Mouse (Mus musculus): ENCODE results near the gene Rc3h2. TPM values are rescaled to one million over a fixed set of nuclear protein-coding genes. Genes with fewer than 3 reads are reported as not detected.

Gene Rc3h2
- polyA plus RNA-seq, 1 experiment from 2014 or later: 20.1 TPM

DNA sequence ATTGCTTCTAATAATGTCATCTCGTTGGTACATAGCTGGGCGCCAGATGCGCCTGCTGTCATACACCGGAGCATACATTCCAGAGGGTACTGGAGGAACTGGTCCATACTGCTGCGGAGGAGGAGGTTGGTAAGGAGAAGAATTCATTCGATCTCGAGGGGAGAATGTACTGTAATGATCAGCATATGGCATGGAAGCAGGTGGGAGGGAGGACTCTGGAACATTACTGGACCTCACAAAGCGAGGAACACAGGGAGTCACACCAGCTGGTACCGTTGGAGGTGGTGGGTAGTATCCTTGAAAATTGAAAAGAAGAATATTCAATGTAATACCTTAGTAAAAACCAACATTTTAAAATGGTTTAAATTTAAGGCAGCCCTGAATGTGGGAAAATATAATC lies 39.8 kb downstream of the Rc3h2 start:
- WGBS: 94% methylated on average over 9 of the region's 9 CpGs
- Histone ChIP-seq H3K36me3 (replicated peaks) (peaks cover 90% of the 10 kb centered on the region), H3K27ac (replicated peaks) (no peak overlapping the region), H3K9me3 (no peaks in the 10 kb centered on the region), H3K4me1 (no peaks in the 10 kb centered on the region), H3K27me3 (replicated peaks; ENCODE audit: low read depth, poor library complexity, severe bottlenecking) (no peaks in the 10 kb centered on the region), H3K4me3 (no peak overlapping the region)
- no peak for DNase-seq (ENCODE audit: low spot score)

DNA sequence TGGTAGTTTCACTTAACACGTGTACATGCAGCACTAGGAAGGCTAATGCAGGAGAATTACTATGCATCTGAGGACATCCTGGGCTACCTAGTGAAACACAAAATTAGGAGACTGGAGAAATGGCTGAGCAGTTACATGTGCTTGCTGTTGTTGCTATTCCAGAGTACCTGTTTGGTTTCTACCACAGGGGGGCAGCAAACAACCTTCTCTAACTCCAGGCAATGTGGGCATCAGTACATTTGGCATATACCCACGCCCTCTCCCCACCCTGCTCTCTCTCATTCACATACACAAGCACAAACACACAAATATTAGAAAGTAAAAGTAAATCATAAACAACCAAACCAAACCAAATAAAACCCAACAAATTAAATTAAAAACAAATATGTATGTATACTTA lies 42.5 kb downstream of the Rc3h2 start:
- DNase-seq (ENCODE audit: low spot score): peak; percentile 54
- Histone ChIP-seq H3K27me3 (replicated peaks; ENCODE audit: low read depth, poor library complexity, severe bottlenecking) (no peaks in the 10 kb centered on the region), H3K27ac (replicated peaks) (no peak overlapping the region), H3K9me3 (no peaks in the 10 kb centered on the region), H3K36me3 (replicated peaks) (peaks cover 97% of the 10 kb centered on the region), H3K4me1 (no peaks in the 10 kb centered on the region), H3K4me3 (no peak overlapping the region)
- WGBS: 79% methylated on average over 2 of the region's 2 CpGs

- no peaks in the 10 kb centered on the region for H3K9me3 ChIP-seq
- no peak for DNase-seq (ENCODE audit: low spot score)
- 97% methylated on average over 1 of the region's 1 CpGs for WGBS
- no peaks in the 10 kb centered on the region for H3K4me1 ChIP-seq
- H3K27me3 ChIP-seq (replicated peaks; ENCODE audit: low read depth, poor library complexity, severe bottlenecking): no peaks in the 10 kb centered on the region
- peaks cover 89% of the 10 kb centered on the region for H3K36me3 ChIP-seq (replicated peaks)
- no peak overlapping the region for H3K4me3 ChIP-seq
- no peak overlapping the region for H3K27ac ChIP-seq (replicated peaks)
Measured at GRCm38 (mm10) chr2:37376018-37376417, 46.7 kb downstream of the Rc3h2 start.

DNA sequence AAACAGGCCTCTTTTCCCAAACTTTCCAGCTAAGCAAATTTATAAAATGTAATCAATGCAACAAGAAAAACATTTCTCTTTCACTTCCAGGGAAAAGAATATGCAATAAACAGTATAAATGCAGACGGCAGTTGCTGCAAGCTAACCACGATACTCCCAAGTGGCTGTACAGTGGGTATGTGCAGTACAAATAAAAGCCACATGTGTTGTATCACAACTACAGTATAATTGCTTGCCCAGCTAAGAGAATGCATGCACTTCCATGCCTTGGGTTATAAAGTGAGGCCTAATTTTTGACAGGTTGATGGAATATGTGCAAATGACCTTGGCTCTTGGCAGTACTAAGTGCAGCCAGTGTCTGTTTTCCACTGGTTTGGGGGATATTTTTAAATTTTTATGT lies 52.1 kb downstream of the Rc3h2 start:
- peaks cover 42% of the 10 kb centered on the region for H3K36me3 ChIP-seq (replicated peaks)
- H3K27me3 ChIP-seq (replicated peaks; ENCODE audit: low read depth, poor library complexity, severe bottlenecking): no peaks in the 10 kb centered on the region
- no peak overlapping the region for H3K27ac ChIP-seq (replicated peaks)
- H3K4me3 ChIP-seq: no peak overlapping the region
- H3K4me1 ChIP-seq: no peaks in the 10 kb centered on the region
- 89% methylated on average over 2 of the region's 2 CpGs for WGBS
- no peaks in the 10 kb centered on the region for H3K9me3 ChIP-seq
- DNase-seq (ENCODE audit: low spot score): no peak

DNA sequence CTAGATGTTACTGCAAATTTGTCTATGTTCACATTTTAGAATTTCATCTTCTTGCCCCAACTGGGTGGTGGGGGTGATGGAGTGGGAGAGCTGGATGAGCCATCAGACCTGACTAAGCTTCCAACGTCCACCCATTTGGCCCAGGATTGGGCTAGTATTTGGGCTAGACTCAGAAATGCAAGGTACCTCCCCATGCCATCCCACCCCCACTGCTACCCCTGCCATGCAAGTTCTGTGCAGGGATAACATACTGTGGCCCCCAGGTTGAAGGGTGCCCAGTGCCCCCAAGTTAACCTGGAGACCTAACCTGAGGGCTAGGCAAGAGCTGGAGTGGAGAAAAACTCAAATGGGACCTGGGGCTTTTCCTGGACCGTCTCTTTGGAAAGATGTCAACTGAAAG lies 62.8 kb downstream of the Rc3h2 start:
- no peaks in the 10 kb centered on the region for H3K27me3 ChIP-seq (replicated peaks; ENCODE audit: low read depth, poor library complexity, severe bottlenecking)
- no peak overlapping the region for H3K27ac ChIP-seq (replicated peaks)
- 93% methylated on average over 2 of the region's 2 CpGs for WGBS
- DNase-seq (ENCODE audit: low spot score): no peak
- H3K4me1 ChIP-seq: peaks cover 9% of the 10 kb centered on the region
- H3K4me3 ChIP-seq: peak overlapping the region; percentile 74
- H3K36me3 ChIP-seq (replicated peaks): peaks cover 24% of the 10 kb centered on the region
- H3K9me3 ChIP-seq: no peaks in the 10 kb centered on the region

GRCm38 (mm10) chr2:37358633-37359540 lies 63.8 kb downstream of the Rc3h2 start, which contains the start of gene Pdcl:
TSS of gene Pdcl (minus strand) at chr2:37359332.
- Histone ChIP-seq H3K9me3 (no peaks in the 10 kb centered on the region), H3K27me3 (replicated peaks; ENCODE audit: low read depth, poor library complexity, severe bottlenecking) (no peaks in the 10 kb centered on the region), H3K4me3 (peak within 1 kb of the TSS; percentile 74), H3K4me1 (peaks cover 9% of the 10 kb centered on the region), H3K27ac (replicated peaks) (peak within 1 kb of the TSS; percentile 91), H3K36me3 (replicated peaks) (peaks cover 34% of the 10 kb centered on the region)
- peak; percentile 91 for DNase-seq (ENCODE audit: low spot score)
- WGBS: under 1% methylated on average over 42 of the region's 42 CpGs

DNA sequence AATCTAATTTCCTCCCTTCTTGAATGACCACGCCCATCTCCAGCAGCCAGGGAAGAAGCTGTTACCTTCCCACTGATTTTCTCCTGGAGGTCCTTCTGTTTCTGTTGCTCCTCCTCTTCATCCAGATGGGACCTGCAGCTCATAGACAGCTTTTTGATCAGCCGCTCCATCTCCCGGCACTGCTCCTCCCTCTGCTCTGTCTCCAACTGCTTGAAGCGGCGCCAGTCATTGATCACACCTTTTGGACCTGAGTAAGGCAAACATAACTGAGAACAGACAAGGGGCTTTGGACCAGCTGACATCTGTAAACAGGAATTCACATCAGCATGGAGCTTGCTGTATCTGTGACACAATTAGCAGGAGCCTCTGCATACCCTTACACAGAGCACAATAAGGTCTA lies 67.1 kb downstream of the Rc3h2 start:
- no peaks in the 10 kb centered on the region for H3K9me3 ChIP-seq

GRCm38 (mm10) chr2:37351671-37352070 lies 71.0 kb downstream of the Rc3h2 start:
- Histone ChIP-seq H3K36me3 (replicated peaks) (peaks cover 80% of the 10 kb centered on the region), H3K4me1 (no peaks in the 10 kb centered on the region), H3K27ac (replicated peaks) (no peak overlapping the region), H3K27me3 (replicated peaks; ENCODE audit: low read depth, poor library complexity, severe bottlenecking) (no peaks in the 10 kb centered on the region), H3K4me3 (no peak overlapping the region), H3K9me3 (no peaks in the 10 kb centered on the region)
- 92% methylated on average over 7 of the region's 7 CpGs for WGBS
- DNase-seq (ENCODE audit: low spot score): no peak

More for the DNA sequence above, 67.1 kb downstream of the Rc3h2 start:
- no peak overlapping the region for H3K4me3 ChIP-seq
- no peak for DNase-seq (ENCODE audit: low spot score)
- 96% methylated on average over 5 of the region's 5 CpGs for WGBS
- peaks cover 9% of the 10 kb centered on the region for H3K4me1 ChIP-seq
- no peak overlapping the region for H3K27ac ChIP-seq (replicated peaks)
- H3K36me3 ChIP-seq (replicated peaks): peaks cover 67% of the 10 kb centered on the region
- no peaks in the 10 kb centered on the region for H3K27me3 ChIP-seq (replicated peaks; ENCODE audit: low read depth, poor library complexity, severe bottlenecking)

DNA sequence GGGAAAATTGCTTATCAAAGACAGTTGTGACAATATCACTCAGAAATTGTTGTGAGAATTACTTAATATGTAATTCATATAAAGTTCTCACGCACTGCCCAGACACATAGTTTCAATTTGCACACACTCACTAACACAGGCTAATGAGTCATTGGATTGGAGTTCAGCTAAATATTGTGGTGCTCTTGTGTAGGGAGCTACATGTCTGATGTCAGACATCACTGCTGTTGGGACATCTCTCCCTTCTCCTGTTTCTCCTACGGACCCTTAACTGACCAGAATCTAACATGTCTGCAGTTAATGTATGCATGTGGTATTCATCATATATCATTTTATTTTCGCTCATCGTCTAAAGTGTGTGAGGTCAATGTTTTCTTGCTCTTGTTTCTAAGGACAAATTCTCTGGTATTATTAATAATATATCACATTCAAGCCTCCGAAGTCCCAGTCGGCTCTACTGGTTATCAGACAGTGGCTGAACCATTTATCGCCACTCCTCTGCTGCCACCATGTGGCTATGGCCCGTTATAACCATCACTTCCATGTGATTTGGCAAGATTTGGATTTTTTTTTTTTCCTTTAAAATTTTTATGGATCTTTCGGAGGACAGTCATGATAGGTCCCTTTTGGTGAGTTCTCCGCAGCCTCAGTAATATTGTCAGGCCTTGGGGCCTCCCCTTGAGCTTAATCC lies 84.1 kb downstream of the Rc3h2 start:
- Histone ChIP-seq H3K36me3 (replicated peaks) (no peaks in the 10 kb centered on the region), H3K4me3 (no peak overlapping the region), H3K4me1 (no peaks in the 10 kb centered on the region), H3K27me3 (replicated peaks; ENCODE audit: low read depth, poor library complexity, severe bottlenecking) (no peaks in the 10 kb centered on the region), H3K27ac (replicated peaks) (no peak overlapping the region), H3K9me3 (no peaks in the 10 kb centered on the region)
- DNase-seq (ENCODE audit: low spot score): peak; percentile 38
- WGBS: 67% methylated on average over 10 of the region's 10 CpGs

DNA sequence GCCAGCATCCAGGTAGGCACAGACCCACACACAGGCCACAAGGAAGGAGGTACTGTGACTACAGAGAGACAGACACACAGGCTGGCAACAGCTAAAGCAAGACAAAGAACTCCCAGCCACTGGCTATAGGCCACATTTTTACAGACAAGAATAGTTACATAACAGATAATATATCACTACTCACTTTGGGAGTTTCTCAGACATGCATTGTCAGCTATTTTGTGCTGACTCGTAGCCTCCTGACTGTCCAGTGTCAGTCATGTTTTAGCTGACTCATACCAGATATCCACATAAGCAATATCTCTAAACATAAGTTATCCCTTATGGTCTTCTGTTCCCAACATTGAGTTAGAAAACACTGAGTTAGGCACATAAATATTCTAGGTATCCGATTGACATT lies 89.4 kb downstream of the Rc3h2 start:
- H3K36me3 ChIP-seq (replicated peaks): no peaks in the 10 kb centered on the region
- H3K27ac ChIP-seq (replicated peaks): no peak overlapping the region
- 84% methylated on average over 2 of the region's 2 CpGs for WGBS
- H3K27me3 ChIP-seq (replicated peaks; ENCODE audit: low read depth, poor library complexity, severe bottlenecking): no peaks in the 10 kb centered on the region
- H3K4me1 ChIP-seq: no peaks in the 10 kb centered on the region
- no peak for DNase-seq (ENCODE audit: low spot score)
- H3K9me3 ChIP-seq: no peaks in the 10 kb centered on the region
- H3K4me3 ChIP-seq: no peak overlapping the region

DNA sequence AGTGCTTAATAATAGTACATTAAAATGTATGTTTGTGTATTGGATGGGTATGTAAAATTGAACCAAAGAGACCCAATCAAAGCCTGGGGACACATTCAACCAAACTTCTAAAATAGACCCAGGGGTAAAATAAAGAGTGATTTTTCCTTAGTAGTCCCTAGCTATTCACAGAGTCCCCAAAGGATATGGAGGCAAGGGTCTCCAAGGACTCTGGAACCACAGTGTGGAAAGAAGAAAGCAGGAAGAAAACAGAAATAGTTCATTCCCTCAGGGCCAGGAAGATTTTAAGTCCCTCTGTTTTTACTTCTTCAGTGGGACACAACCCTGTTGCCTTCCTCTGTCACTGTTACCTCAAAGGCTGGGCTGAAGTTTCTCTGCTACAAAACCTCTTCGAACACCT lies 96.5 kb downstream of the Rc3h2 start, which contains the start of gene Olfr368:
Gene Olfr368 (plus strand): TSS at position 301 of the 400 bp plus-strand sequence.
- Histone ChIP-seq H3K4me3 (no peak within 1 kb of the TSS), H3K4me1 (no peaks in the 10 kb centered on the region), H3K36me3 (replicated peaks) (no peaks in the 10 kb centered on the region), H3K27ac (replicated peaks) (no peak within 1 kb of the TSS), H3K9me3 (no peaks in the 10 kb centered on the region), H3K27me3 (replicated peaks; ENCODE audit: low read depth, poor library complexity, severe bottlenecking) (no peaks in the 10 kb centered on the region)
- DNase-seq (ENCODE audit: low spot score): no peak
- WGBS: 81% methylated on average over 1 of the region's 1 CpGs

Measured in embryonic facial prominence, embryonic 10.5 days (tissue).